ENCODE assay signal across 21 mouse cellular contexts in genomic region chr5:117178486-117178885, GRCm38 (mm10). TPM values are rescaled to one million over a fixed set of nuclear protein-coding genes. Genes with fewer than 3 reads are reported as not detected.
DNase-seq lines count a peak whose midpoint lies in the region; ATAC-seq and TF ChIP-seq lines count a peak whose summit lies in the region.
"Had no signal": no experiment of that assay in that cellular context is flagged by ENCODE, and none has a peak within 500 bp of the region (broad histone marks: within the 10 kb centered on the region; RNA-seq: fewer than 3 reads in every experiment).

No protein-coding gene starts in this region.

- no peak for TF ChIP-seq EP300 in CH12.LX (IDR thresholded peaks at IDR 0.05; ENCODE audit: low read length)

- no peak overlapping the region for H3K4me3 ChIP-seq in thymus, adult 2 months (ENCODE audit: control insufficient read depth, insufficient read depth, low read length)
- H3K4me3 ChIP-seq in CH12.LX (replicated peaks in 1 of 3; ENCODE audit: low read depth in 2 of 3, low read length in 2 of 3, poor library complexity in 1 of 3) = no peak overlapping the region
- no peak overlapping the region for H3K4me3 ChIP-seq in midbrain, embryonic 13.5 days (replicated peaks)
- H3K4me3 ChIP-seq: embryonic facial prominence, embryonic 10.5 days; embryonic facial prominence, embryonic 12.5 days; forebrain, embryonic 13.5 days; forebrain, embryonic 15.5 days had no signal

- no peak for TF ChIP-seq RAD21 in CH12.LX (IDR thresholded peaks at IDR 0.05; ENCODE audit: low read depth, low read length)

- no peak overlapping the region for H3K27ac ChIP-seq in thymus, adult 2 months (ENCODE audit: control insufficient read depth, insufficient read depth, low read length)
- peak overlapping the region; percentile 63 for H3K27ac ChIP-seq in CH12.LX (ENCODE audit: insufficient read depth, low read depth)
- no peak overlapping the region for H3K27ac ChIP-seq in midbrain, embryonic 13.5 days
- H3K27ac ChIP-seq: embryonic facial prominence, embryonic 10.5 days; embryonic facial prominence, embryonic 12.5 days; forebrain, embryonic 13.5 days; forebrain, embryonic 15.5 days had no signal

- ATAC-seq in midbrain, embryonic 13.5 days = no peak
- ATAC-seq: CD4-positive, CD25-positive, alpha-beta regulatory T cell, adult 4 months; forebrain, embryonic 13.5 days; forebrain, embryonic 15.5 days had no signal

- in situ Hi-C loops in CH12.LX (cut with MboI; ENCODE audit: low pct_ligation_motif_present, low pct_unique_long_range_greater_than_20kb, low sequenced_read_pairs) = loop anchor here (5.0 kb wide), 1 partner anchor 41 kb away; no protein-coding TSS in a partner anchor

- WGBS in thymus, adult 2 months = 55% methylated on average over 6 of the region's 6 CpGs
- 69% methylated on average over 6 of the region's 6 CpGs for WGBS in midbrain, embryonic 13.5 days

- H3K9me3 ChIP-seq in CH12.LX (replicated peaks; ENCODE audit: low read length) = peaks cover 28% of the 10 kb centered on the region
- no peaks in the 10 kb centered on the region for H3K9me3 ChIP-seq in midbrain, embryonic 13.5 days
- H3K9me3 ChIP-seq: embryonic facial prominence, embryonic 10.5 days; embryonic facial prominence, embryonic 12.5 days; forebrain, embryonic 13.5 days; forebrain, embryonic 15.5 days had no signal

- dilution Hi-C loops in CH12.LX (cut with MboI; ENCODE audit: extremely low pct_ligation_motif_present, extremely low pct_unique_long_range_greater_than_20kb, low sequenced_read_pairs) = no loop called here

- peaks cover 4% of the 10 kb centered on the region; the same call in 1 of the 2 replicates for H3K79me2 ChIP-seq in CH12.LX (replicated peaks; ENCODE audit: control insufficient read depth, extremely low read depth, insufficient read depth, poor library complexity, severe bottlenecking)

- H3K9ac ChIP-seq in CH12.LX (ENCODE audit: insufficient read depth, low read depth) = no peak overlapping the region
- no peak overlapping the region for H3K9ac ChIP-seq in midbrain, embryonic 13.5 days (replicated peaks)
- H3K9ac ChIP-seq: embryonic facial prominence, embryonic 12.5 days; forebrain, embryonic 13.5 days; forebrain, embryonic 15.5 days had no signal

- peaks cover 12% of the 10 kb centered on the region for H3K4me1 ChIP-seq in thymus, adult 2 months (replicated peaks; ENCODE audit: control insufficient read depth, insufficient read depth, low read length)
- H3K4me1 ChIP-seq in CH12.LX (ENCODE audit: control insufficient read depth in 1 of 2, insufficient read depth in 2 of 2) = peaks cover 24 to 49% of the 10 kb centered on the region in 2 experiments
- H3K4me1 ChIP-seq in midbrain, embryonic 13.5 days (replicated peaks) = no peaks in the 10 kb centered on the region; the same call in 1 of the 2 replicates

- no peaks in the 10 kb centered on the region for H3K27me3 ChIP-seq in thymus, adult 2 months (ENCODE audit: control insufficient read depth, insufficient read depth, low read length)
- no peaks in the 10 kb centered on the region for H3K27me3 ChIP-seq in CH12.LX (replicated peaks)
- no peaks in the 10 kb centered on the region for H3K27me3 ChIP-seq in midbrain, embryonic 13.5 days
- H3K27me3 ChIP-seq: embryonic facial prominence, embryonic 12.5 days; forebrain, embryonic 13.5 days; forebrain, embryonic 15.5 days had no signal

- peaks cover 4% of the 10 kb centered on the region for H3K36me3 ChIP-seq in thymus, adult 2 months (ENCODE audit: control insufficient read depth, insufficient read depth, low read length)
- H3K36me3 ChIP-seq in CH12.LX (replicated peaks in 1 of 2; ENCODE audit: control insufficient read depth in 1 of 2, insufficient read depth in 1 of 2, low read length in 1 of 2) = peaks cover 13 to 63% of the 10 kb centered on the region in 2 experiments
- no peaks in the 10 kb centered on the region for H3K36me3 ChIP-seq in midbrain, embryonic 13.5 days
- H3K36me3 ChIP-seq: embryonic facial prominence, embryonic 10.5 days; embryonic facial prominence, embryonic 12.5 days; forebrain, embryonic 15.5 days had no signal

- TF ChIP-seq POLR2A in thymus, adult 2 months (IDR thresholded peaks at IDR 0.05; ENCODE audit: control insufficient read depth, extremely low read depth, insufficient read depth, low read length, poor library complexity) = no peak
- 0 out of 2 replicates have a peak, but pooled peaks have one; percentile 3 for TF ChIP-seq POLR2A in CH12.LX (IDR thresholded peaks at IDR 0.05; ENCODE audit: low read depth, low read length)

- TF ChIP-seq CTCF in thymus, adult 2 months (IDR thresholded peaks at IDR 0.05; ENCODE audit: borderline replicate concordance, control insufficient read depth, extremely low read depth, insufficient read depth, low read length, poor library complexity) = no peak
- no peak for TF ChIP-seq CTCF in CH12.LX (conservative IDR thresholded peaks at IDR 0.05 in 1 of 2, IDR thresholded peaks at IDR 0.05 in 1 of 2; ENCODE audit: low read depth in 2 of 2, low read length in 2 of 2)

- H3K4me2 ChIP-seq in CH12.LX (ENCODE audit: insufficient read depth, low read depth, poor library complexity, severe bottlenecking) = peak overlapping the region; percentile 33; the same call in 1 of the 2 replicates
- H3K4me2 ChIP-seq in midbrain, embryonic 13.5 days (replicated peaks) = no peak overlapping the region
- H3K4me2 ChIP-seq: embryonic facial prominence, embryonic 12.5 days; forebrain, embryonic 13.5 days; forebrain, embryonic 15.5 days had no signal

- intact Hi-C loops in heart, postnatal 14 days (cut with DNase I) = no loop called here

- peak; percentile 9 to 15 for DNase-seq in thymus, postnatal 10 days (ENCODE audit: low spot score in 2 of 2)
- DNase-seq in thymus, adult 2 months = no peak
- peak; percentile 80 for DNase-seq in CH12.LX (ENCODE audit: extremely low read depth)
- peak; percentile 35 for DNase-seq in thymus, postnatal 14 days
- peak; percentile 30 for DNase-seq in thymus, postnatal 4 days
- DNase-seq in adrenal gland, postnatal 25 days = no peak
- no peak for DNase-seq in heart, postnatal 14 days
- DNase-seq: adrenal gland, adult 2 months; adrenal gland, postnatal 10 days; adrenal gland, postnatal 36 days; cerebellum, adult 11-12 months; cerebellum, adult 2 months; cerebellum, adult 9-10 months; cerebellum, postnatal 10 days; cerebellum, postnatal 25 days had no signal

TF ChIP-seq in CH12.LX, 34 proteins besides CTCF, POLR2A, EP300 and RAD21:
- TF ChIP-seq MYC (IDR thresholded peaks at IDR 0.05; ENCODE audit: low read depth, low read length) (peak; percentile 71; the same call in 1 of the 2 replicates), NELFE (IDR thresholded peaks at IDR 0.05; ENCODE audit: low read depth, low read length) (no peak), USF1 (IDR thresholded peaks at IDR 0.05; ENCODE audit: low read depth, low read length) (no peak), SMC3 (IDR thresholded peaks at IDR 0.05; ENCODE audit: low read depth, low read length) (no peak), ZNF384 (IDR thresholded peaks at IDR 0.05; ENCODE audit: low read depth, low read length) (no peak), TBP (conservative IDR thresholded peaks at IDR 0.05; ENCODE audit: low read depth, low read length) (no peak), CHD1 (IDR thresholded peaks at IDR 0.05; ENCODE audit: low read depth, low read length) (no peak), MEF2A (IDR thresholded peaks at IDR 0.05; ENCODE audit: borderline replicate concordance, low read depth, low read length) (no peak; the same call in 1 of the 2 replicates), HCFC1 (IDR thresholded peaks at IDR 0.05; ENCODE audit: low read depth, low read length) (no peak), PAX5 (IDR thresholded peaks at IDR 0.05; ENCODE audit: low read length) (no peak), KAT2A (IDR thresholded peaks at IDR 0.05; ENCODE audit: insufficient replicate concordance, low read length) (no peak), JUND (conservative IDR thresholded peaks at IDR 0.05; ENCODE audit: low read depth, low read length) (peak; percentile 13; the same call in 1 of the 2 replicates), SIN3A (IDR thresholded peaks at IDR 0.05; ENCODE audit: low read length) (0 out of 2 replicates have a peak, but pooled peaks have one; percentile 64), JUN (IDR thresholded peaks at IDR 0.05; ENCODE audit: insufficient read depth, low read depth, low read length) (peak; percentile 52; the same call in 1 of the 2 replicates), ETS1 (conservative IDR thresholded peaks at IDR 0.05; ENCODE audit: low read depth, low read length) (peak; percentile 68), TCF12 (IDR thresholded peaks at IDR 0.05; ENCODE audit: low read depth, low read length) (peak; percentile 81; the same call in 1 of the 2 replicates), CHD2 (IDR thresholded peaks at IDR 0.05; ENCODE audit: low read length) (no peak; the same call in 1 of the 2 replicates), BHLHE40 (IDR thresholded peaks at IDR 0.05; ENCODE audit: low read depth, low read length) (peak; percentile 49), NRF1 (IDR thresholded peaks at IDR 0.05; ENCODE audit: low read depth, low read length) (no peak), UBTF (IDR thresholded peaks at IDR 0.05; ENCODE audit: low read depth, low read length) (no peak), POLR2AphosphoS2 (IDR thresholded peaks at IDR 0.05; ENCODE audit: low read depth, low read length) (no peak), GABPA (IDR thresholded peaks at IDR 0.05; ENCODE audit: insufficient replicate concordance, low read depth, low read length) (no peak), ELF1 (IDR thresholded peaks at IDR 0.05; ENCODE audit: low read depth, low read length) (no peak), MXI1 (IDR thresholded peaks at IDR 0.05; ENCODE audit: low read depth, low read length) (peak; percentile 45), ZKSCAN1 (IDR thresholded peaks at IDR 0.05; ENCODE audit: borderline replicate concordance, low read depth, low read length) (no peak), ZC3H11A (IDR thresholded peaks at IDR 0.05; ENCODE audit: low read depth, low read length) (no peak)

RNA-seq across cellular contexts. Expression of gene Taok3, which starts 58.6 kb away (rescaled TPM):
- 43.5 and 50.8 TPM in 2 replicates for polyA plus RNA-seq in thymus, adult 2 months (2012; rRNA removed)
- total RNA-seq in CH12.LX (2012; rRNA removed) = 17.4 and 18.6 TPM in 2 replicates
- total RNA-seq in CH12.LX (2014; rRNA removed) = 7.2 and 8.3 TPM in 2 replicates
- 34.6 and 35.0 TPM in 2 replicates for polyA plus RNA-seq in CH12.LX (2012; ENCODE audit: insufficient read length, low read depth)
- 35.0 and 51.8 TPM in 2 replicates for total RNA-seq in adrenal gland, postnatal 25 days (2021)
- 1 to 10 TPM; 9.0 to 9.3 TPM for total RNA-seq in heart, postnatal 14 days (2021)
- polyA plus RNA-seq in midbrain, embryonic 13.5 days (2015; fragmentation: Nextera tagmentation; extraction: Ambion mirVana) = 43.7 TPM in 2 replicates

Comparison
In these comparisons a context has a peak if more than half of its experiments do, and no peak if none do; other contexts are left out.
1. DNase-seq: peak in thymus, postnatal 10 days (2 of 2), CH12.LX (single experiment), thymus, postnatal 14 days (single experiment) and thymus, postnatal 4 days (single experiment); none in thymus, adult 2 months (single experiment), adrenal gland, postnatal 25 days (single experiment) and heart, postnatal 14 days (0 of 2).